Mouse (Mus musculus): Measurements from ENCODE around the gene Tmprss5. TPM values are rescaled to one million over a fixed set of nuclear protein-coding genes. Genes with fewer than 3 reads are reported as not detected.

Tmprss5 gene
- polyA plus RNA-seq (2015; fragmentation: Illumina TruSeq; extraction: RNeasy Lipid Tissue Mini Kit (QIAGEN cat#74804); ENCODE audit: low read depth, low replicate concordance): 2.9 TPM

GRCm38 (mm10) chr9:49081107-49081506, at the start of gene Tmprss5:
Gene Tmprss5, plus strand, starts transcription at chr9:49081260.

GRCm38 (mm10) chr9:49055333-49056205, 25.5 kb upstream of the Tmprss5 start, which contains the start of gene Zw10:
Gene Zw10, plus strand, starts transcription at chr9:49055613.

Other genes starting within 250 kb of the Tmprss5 start
- gene Zbtb16, start 245.0 kb upstream of the Tmprss5 start, polyA plus RNA-seq (2015; fragmentation: Illumina TruSeq; extraction: RNeasy Lipid Tissue Mini Kit (QIAGEN cat#74804); ENCODE audit: low read depth, low replicate concordance): 12.8 TPM
- gene Htr3a, start 170.2 kb upstream of the Tmprss5 start, polyA plus RNA-seq (2015; fragmentation: Illumina TruSeq; extraction: RNeasy Lipid Tissue Mini Kit (QIAGEN cat#74804); ENCODE audit: low read depth, low replicate concordance): 4.3 TPM
- gene Htr3b, start 116.3 kb upstream of the Tmprss5 start, polyA plus RNA-seq (2015; fragmentation: Illumina TruSeq; extraction: RNeasy Lipid Tissue Mini Kit (QIAGEN cat#74804); ENCODE audit: low read depth, low replicate concordance): not detected
- 37.1 TPM for gene Usp28, start 95.9 kb upstream of the Tmprss5 start, polyA plus RNA-seq (2015; fragmentation: Illumina TruSeq; extraction: RNeasy Lipid Tissue Mini Kit (QIAGEN cat#74804); ENCODE audit: low read depth, low replicate concordance)
- gene Zw10, start 25.6 kb upstream of the Tmprss5 start, polyA plus RNA-seq (2015; fragmentation: Illumina TruSeq; extraction: RNeasy Lipid Tissue Mini Kit (QIAGEN cat#74804); ENCODE audit: low read depth, low replicate concordance): 20.8 TPM
- gene Gm4894, start 169.3 kb downstream of the Tmprss5 start, polyA plus RNA-seq (2015; fragmentation: Illumina TruSeq; extraction: RNeasy Lipid Tissue Mini Kit (QIAGEN cat#74804); ENCODE audit: low read depth, low replicate concordance): not detected

Data from brain, adult 10 weeks (tissue).